Mouse (Mus musculus): ENCODE results near the gene Tas1r2.

DNA sequence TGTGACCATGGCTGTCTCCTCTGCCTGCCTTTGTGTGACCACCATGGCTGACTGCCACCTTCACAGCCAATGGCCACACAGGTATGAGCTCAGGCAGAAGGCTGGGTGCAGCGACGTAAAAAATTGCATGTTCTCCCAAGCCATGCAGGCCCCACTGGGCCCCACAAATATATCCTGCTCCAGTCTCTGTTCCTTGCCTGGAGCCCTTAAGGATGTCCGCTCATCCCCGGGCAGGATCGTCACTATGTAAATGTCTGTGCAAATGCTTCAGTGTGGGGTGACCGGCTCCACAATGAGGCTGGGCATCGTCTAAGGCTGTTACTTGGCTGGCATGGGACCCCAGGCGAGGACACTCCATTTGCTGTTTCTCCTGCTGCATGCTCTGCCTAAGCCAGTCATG is at the start of gene Tas1r2:
- no peak for TF ChIP-seq USF1 (IDR thresholded peaks at IDR 0.05; ENCODE audit: low read depth)
- no peak for TF ChIP-seq CTCF (IDR thresholded peaks at IDR 0.05; ENCODE audit: control insufficient read depth, insufficient read depth, insufficient read length)

Measured in C2C12 (cell line).